Mouse (Mus musculus): ENCODE results near the gene Slc5a2. TPM values are rescaled to one million over a fixed set of nuclear protein-coding genes. Genes with fewer than 3 reads are reported as not detected.

Slc5a2 gene
- polyA plus RNA-seq, 1 experiment from 2014 or later, result not detected

- Histone ChIP-seq H3K27ac (peak overlapping the region; percentile 41; the same call in 1 of the 2 replicates), H3K27me3 (no peaks in the 10 kb centered on the region), H3K36me3 (peaks cover 44% of the 10 kb centered on the region), H3K4me2 (no peak overlapping the region), H3K9me3 (no peaks in the 10 kb centered on the region), H3K4me3 (replicated peaks) (no peak overlapping the region), H3K9ac (replicated peaks) (no peak overlapping the region), H3K4me1 (replicated peaks) (peaks cover 9% of the 10 kb centered on the region)
- ATAC-seq (ENCODE audit: insufficient number of reproducible peaks, insufficient read depth, low FRiP score, low TSS enrichment, low read depth), result no peak
- WGBS, result 19% methylated on average over 7 of the region's 7 CpGs
These were observed 17.2 kb downstream of the Slc5a2 start for GRCm38 (mm10) chr7:128282532-128283244.

- Histone ChIP-seq H3K27me3 (no peaks in the 10 kb centered on the region), H3K27ac (peak overlapping the region; percentile 31; the same call in 1 of the 2 replicates), H3K36me3 (peaks cover 52% of the 10 kb centered on the region), H3K4me2 (no peak overlapping the region), H3K4me3 (replicated peaks) (no peak overlapping the region), H3K9me3 (no peaks in the 10 kb centered on the region), H3K9ac (replicated peaks) (no peak overlapping the region), H3K4me1 (replicated peaks) (peaks cover 14% of the 10 kb centered on the region)
- whole genome bisulfite sequencing, result 49% methylated on average over 5 of the region's 5 CpGs
- no peak for ATAC-seq (ENCODE audit: insufficient number of reproducible peaks, insufficient read depth, low FRiP score, low TSS enrichment, low read depth)
These were observed 18.6 kb downstream of the Slc5a2 start for GRCm38 (mm10) chr7:128284047-128284446.

- Histone ChIP-seq H3K36me3 (peaks cover 51% of the 10 kb centered on the region), H3K9me3 (no peaks in the 10 kb centered on the region), H3K27me3 (no peaks in the 10 kb centered on the region), H3K27ac (no peak overlapping the region), H3K4me1 (replicated peaks) (peaks cover 21% of the 10 kb centered on the region), H3K9ac (replicated peaks) (no peak overlapping the region), H3K4me3 (replicated peaks) (no peak overlapping the region), H3K4me2 (no peak overlapping the region)
- ATAC-seq (ENCODE audit: insufficient number of reproducible peaks, insufficient read depth, low FRiP score, low TSS enrichment, low read depth), result no peak
- 91% methylated on average over 8 of the region's 8 CpGs for WGBS
These were observed 19.6 kb downstream of the Slc5a2 start for GRCm38 (mm10) chr7:128285060-128285459.

GRCm38 (mm10) chr7:128288923-128289544 lies 23.6 kb downstream of the Slc5a2 start:
- Histone ChIP-seq H3K4me1 (replicated peaks) (peaks cover 14% of the 10 kb centered on the region), H3K27ac (peak overlapping the region; percentile 14; the same call in 1 of the 2 replicates), H3K4me2 (no peak overlapping the region), H3K4me3 (replicated peaks) (no peak overlapping the region), H3K9me3 (no peaks in the 10 kb centered on the region), H3K27me3 (no peaks in the 10 kb centered on the region), H3K36me3 (peaks cover 65% of the 10 kb centered on the region), H3K9ac (replicated peaks) (no peak overlapping the region)
- 31% methylated on average over 9 of the region's 9 CpGs for WGBS
- ATAC-seq (ENCODE audit: insufficient number of reproducible peaks, insufficient read depth, low FRiP score, low TSS enrichment, low read depth), result no peak

GRCm38 (mm10) chr7:128294785-128295184 lies 29.3 kb downstream of the Slc5a2 start:
- no peak overlapping the region for H3K27ac ChIP-seq
- no peak overlapping the region for H3K4me3 ChIP-seq (replicated peaks)
- peaks cover 43% of the 10 kb centered on the region for H3K36me3 ChIP-seq
- H3K4me1 ChIP-seq (replicated peaks), result peaks cover 17% of the 10 kb centered on the region
- H3K4me2 ChIP-seq, result no peak overlapping the region
- H3K27me3 ChIP-seq, result no peaks in the 10 kb centered on the region
- H3K9ac ChIP-seq (replicated peaks), result no peak overlapping the region
- 91% methylated on average over 10 of the region's 10 CpGs for WGBS
- no peak for ATAC-seq (ENCODE audit: insufficient number of reproducible peaks, insufficient read depth, low FRiP score, low TSS enrichment, low read depth)
- no peaks in the 10 kb centered on the region for H3K9me3 ChIP-seq

- Histone ChIP-seq H3K4me3 (replicated peaks) (no peak overlapping the region), H3K36me3 (peaks cover 26% of the 10 kb centered on the region), H3K27me3 (no peaks in the 10 kb centered on the region), H3K4me2 (peak overlapping the region; percentile 84), H3K9me3 (no peaks in the 10 kb centered on the region), H3K4me1 (replicated peaks) (peaks cover 25% of the 10 kb centered on the region), H3K27ac (no peak overlapping the region), H3K9ac (replicated peaks) (no peak overlapping the region)
- WGBS, result 43% methylated on average over 3 of the region's 3 CpGs
- no peak for ATAC-seq (ENCODE audit: insufficient number of reproducible peaks, insufficient read depth, low FRiP score, low TSS enrichment, low read depth)
These were observed 31.1 kb downstream of the Slc5a2 start for GRCm38 (mm10) chr7:128296514-128296913.

GRCm38 (mm10) chr7:128297291-128297616 lies 31.8 kb downstream of the Slc5a2 start:
- Histone ChIP-seq H3K9me3 (no peaks in the 10 kb centered on the region), H3K4me3 (replicated peaks) (peak overlapping the region; percentile 89), H3K9ac (replicated peaks) (peak overlapping the region; percentile 90), H3K27ac (peak overlapping the region; percentile 89), H3K27me3 (no peaks in the 10 kb centered on the region), H3K4me2 (peak overlapping the region; percentile 84), H3K4me1 (replicated peaks) (peaks cover 25% of the 10 kb centered on the region), H3K36me3 (peaks cover 24% of the 10 kb centered on the region)
- no peak for ATAC-seq (ENCODE audit: insufficient number of reproducible peaks, insufficient read depth, low FRiP score, low TSS enrichment, low read depth)
- WGBS, result 29% methylated on average over 10 of the region's 10 CpGs

GRCm38 (mm10) chr7:128297617-128298480 lies 32.4 kb downstream of the Slc5a2 start, which contains the start of gene BC017158:
TSS of gene BC017158 (minus strand) at chr7:128298170.
- Histone ChIP-seq H3K27me3 (no peaks in the 10 kb centered on the region), H3K4me2 (peak within 1 kb of the TSS; percentile 84), H3K27ac (peak within 1 kb of the TSS; percentile 89), H3K36me3 (peaks cover 24% of the 10 kb centered on the region), H3K4me3 (replicated peaks) (peak within 1 kb of the TSS; percentile 89), H3K9me3 (no peaks in the 10 kb centered on the region), H3K4me1 (replicated peaks) (peaks cover 25% of the 10 kb centered on the region), H3K9ac (replicated peaks) (peak within 1 kb of the TSS; percentile 90)
- peak; percentile 33; the same call in 1 of the 2 replicates for ATAC-seq (ENCODE audit: insufficient number of reproducible peaks, insufficient read depth, low FRiP score, low TSS enrichment, low read depth)
- WGBS, result 2% methylated on average over 47 of the region's 47 CpGs

GRCm38 (mm10) chr7:128298481-128299342 lies 33.3 kb downstream of the Slc5a2 start:
- Histone ChIP-seq H3K4me2 (peak overlapping the region; percentile 84), H3K4me3 (replicated peaks) (peak overlapping the region; percentile 89), H3K36me3 (peaks cover 16% of the 10 kb centered on the region), H3K27me3 (no peaks in the 10 kb centered on the region), H3K9ac (replicated peaks) (0 out of 2 replicates have a peak overlapping the region, but pooled peaks have one; percentile 90), H3K4me1 (replicated peaks) (peaks cover 30% of the 10 kb centered on the region), H3K27ac (peak overlapping the region; percentile 89; the same call in 1 of the 2 replicates), H3K9me3 (no peaks in the 10 kb centered on the region)
- peak; percentile 52 for ATAC-seq (ENCODE audit: insufficient number of reproducible peaks, insufficient read depth, low FRiP score, low TSS enrichment, low read depth)
- WGBS, result 74% methylated on average over 8 of the region's 8 CpGs

GRCm38 (mm10) chr7:128300952-128301351 lies 35.5 kb downstream of the Slc5a2 start:
- no peak for ATAC-seq (ENCODE audit: insufficient number of reproducible peaks, insufficient read depth, low FRiP score, low TSS enrichment, low read depth)
- Histone ChIP-seq H3K4me3 (replicated peaks) (no peak overlapping the region), H3K9ac (replicated peaks) (no peak overlapping the region), H3K4me1 (replicated peaks) (peaks cover 41% of the 10 kb centered on the region), H3K9me3 (no peaks in the 10 kb centered on the region), H3K36me3 (0 out of 2 replicates have a peak, but pooled peaks cover under 1% of the 10 kb centered on the region), H3K27me3 (no peaks in the 10 kb centered on the region), H3K27ac (no peak overlapping the region), H3K4me2 (no peak overlapping the region)
- 69% methylated on average over 3 of the region's 3 CpGs for WGBS

All from limb, embryonic 12.5 days (tissue).